30 mouse cellular contexts compared by ENCODE assay signal in the genomic region with DNA sequence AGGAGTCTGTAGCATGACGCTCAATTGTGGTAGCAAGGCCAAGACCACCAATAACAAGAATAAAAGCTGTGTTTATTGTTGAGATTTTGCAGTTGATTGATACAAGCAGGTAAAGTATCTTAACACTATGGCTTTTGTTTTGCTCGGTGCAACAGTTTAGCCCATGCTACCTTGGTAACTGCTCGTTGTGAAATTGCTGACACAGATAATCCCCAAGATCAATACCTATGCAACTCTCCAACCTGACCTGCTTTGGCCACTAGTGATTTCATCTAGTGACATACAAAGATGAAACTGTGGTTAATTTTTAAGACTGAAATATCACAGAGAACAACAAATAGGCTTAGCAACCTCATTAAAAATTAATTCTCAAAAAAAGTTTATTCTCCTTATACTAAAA.
"Had no signal": no experiment of that assay in that cellular context is flagged by ENCODE, and none has a peak within 500 bp of the region (broad histone marks: within the 10 kb centered on the region; RNA-seq: fewer than 3 reads in every experiment).

No protein-coding gene starts in this region.

- H3K9ac ChIP-seq: limb, embryonic 12.5 days; limb, embryonic 13.5 days; limb, embryonic 15.5 days; liver, embryonic 12.5 days; liver, embryonic 13.5 days; liver, embryonic 14.5 days; liver, embryonic 15.5 days; lung, embryonic 14.5 days; lung, embryonic 15.5 days; midbrain, embryonic 12.5 days; midbrain, embryonic 13.5 days; midbrain, embryonic 15.5 days; neural tube, embryonic 12.5 days had no signal

- H3K4me2 ChIP-seq: limb, embryonic 12.5 days; limb, embryonic 13.5 days; limb, embryonic 15.5 days; liver, embryonic 12.5 days; liver, embryonic 13.5 days; liver, embryonic 15.5 days; lung, embryonic 14.5 days; lung, embryonic 15.5 days; midbrain, embryonic 11.5 days; midbrain, embryonic 12.5 days; midbrain, embryonic 13.5 days; midbrain, embryonic 15.5 days; neural tube, embryonic 12.5 days had no signal

- H3K9me3 ChIP-seq: limb, embryonic 10.5 days; limb, embryonic 12.5 days; limb, embryonic 13.5 days; limb, embryonic 15.5 days; liver, embryonic 12.5 days; liver, embryonic 13.5 days; liver, embryonic 15.5 days; lung, embryonic 15.5 days; megakaryocyte, embryonic 14.5 days; midbrain, embryonic 10.5 days; midbrain, embryonic 12.5 days; midbrain, embryonic 13.5 days; midbrain, embryonic 15.5 days; neural tube, embryonic 12.5 days had no signal

- H3K27ac ChIP-seq: left cerebral cortex, adult 2 months; limb, embryonic 10.5 days; limb, embryonic 12.5 days; limb, embryonic 13.5 days; limb, embryonic 15.5 days; liver, embryonic 12.5 days; liver, embryonic 13.5 days; liver, embryonic 14.5 days; liver, embryonic 15.5 days; lung, embryonic 15.5 days; macrophage; midbrain, embryonic 10.5 days; midbrain, embryonic 12.5 days; midbrain, embryonic 13.5 days; midbrain, embryonic 15.5 days; neural tube, embryonic 12.5 days had no signal

- H3K4me3 ChIP-seq: left cerebral cortex, adult 2 months; limb, embryonic 10.5 days; limb, embryonic 12.5 days; limb, embryonic 13.5 days; limb, embryonic 15.5 days; liver, embryonic 12.5 days; liver, embryonic 13.5 days; liver, embryonic 15.5 days; lung, embryonic 15.5 days; megakaryocyte, embryonic 14.5 days; midbrain, embryonic 10.5 days; midbrain, embryonic 12.5 days; midbrain, embryonic 13.5 days; midbrain, embryonic 15.5 days; myocyte; neural tube, embryonic 12.5 days had no signal

- H3K36me3 ChIP-seq: limb, embryonic 10.5 days; limb, embryonic 12.5 days; limb, embryonic 13.5 days; limb, embryonic 15.5 days; liver, embryonic 12.5 days; liver, embryonic 13.5 days; liver, embryonic 15.5 days; lung, embryonic 15.5 days; midbrain, embryonic 10.5 days; midbrain, embryonic 12.5 days; midbrain, embryonic 13.5 days; midbrain, embryonic 15.5 days; neural tube, embryonic 12.5 days had no signal

- DNase-seq: left cerebral cortex, postnatal 4 days; liver, embryonic 13.5 days; lung, adult 18-20 months; lung, adult 2 months; lung, embryonic 14.5 days; lung, postnatal 10 days; lung, postnatal 14 days; lung, postnatal 36 days; lung, postnatal 4 days; midbrain, embryonic 14.5 days had no signal

- H3K4me1 ChIP-seq: limb, embryonic 10.5 days; limb, embryonic 12.5 days; limb, embryonic 13.5 days; limb, embryonic 15.5 days; liver, embryonic 12.5 days; liver, embryonic 13.5 days; liver, embryonic 15.5 days; lung, embryonic 15.5 days; megakaryocyte, embryonic 14.5 days; midbrain, embryonic 10.5 days; midbrain, embryonic 12.5 days; midbrain, embryonic 13.5 days; midbrain, embryonic 15.5 days; neural tube, embryonic 12.5 days had no signal

- ATAC-seq: liver, embryonic 12.5 days; lung, postnatal 0 days; midbrain, embryonic 13.5 days; midbrain, embryonic 15.5 days; midbrain, embryonic 16.5 days had no signal

- H3K27me3 ChIP-seq: limb, embryonic 12.5 days; limb, embryonic 13.5 days; limb, embryonic 15.5 days; liver, embryonic 12.5 days; liver, embryonic 13.5 days; liver, embryonic 15.5 days; lung, embryonic 15.5 days; megakaryocyte, embryonic 14.5 days; midbrain, embryonic 12.5 days; midbrain, embryonic 13.5 days; midbrain, embryonic 15.5 days; neural tube, embryonic 12.5 days had no signal
